ENCODE assay signal across 8 mouse cellular contexts in genomic region chr2:26300808-26301174, GRCm38 (mm10). TPM values are rescaled to one million over a fixed set of nuclear protein-coding genes. Genes with fewer than 3 reads are reported as not detected.
DNase-seq lines count a peak whose midpoint lies in the region; ATAC-seq lines count a peak whose summit lies in the region.

No protein-coding gene starts in this region.

- H3K4me3 ChIP-seq in liver, embryonic 12.5 days, result no peak overlapping the region
- H3K4me3 ChIP-seq in intestine, embryonic 15.5 days (replicated peaks), result no peak overlapping the region
- H3K4me3 ChIP-seq in midbrain, embryonic 14.5 days (replicated peaks; ENCODE audit: low read depth, low read length), result no peak overlapping the region

- peak; percentile 75 for DNase-seq in liver
- peak; percentile 87 for DNase-seq in gastrocnemius, postnatal 14 days
- DNase-seq in left cerebral cortex, postnatal 25 days (ENCODE audit: low spot score in 2 of 2), result peak; percentile 87 to 93
- peak; percentile 92 for DNase-seq in midbrain, embryonic 14.5 days
- peak; percentile 46 to 76 for DNase-seq in spleen, postnatal 14 days (ENCODE audit: low spot score in 2 of 2)

- H3K36me3 ChIP-seq in liver, embryonic 12.5 days, result no peaks in the 10 kb centered on the region
- no peaks in the 10 kb centered on the region for H3K36me3 ChIP-seq in intestine, embryonic 15.5 days
- H3K36me3 ChIP-seq in midbrain, embryonic 14.5 days (ENCODE audit: control insufficient read depth, insufficient read depth, low read length), result no peaks in the 10 kb centered on the region

- no peaks in the 10 kb centered on the region for H3K9me3 ChIP-seq in liver, embryonic 12.5 days (replicated peaks)
- H3K9me3 ChIP-seq in intestine, embryonic 15.5 days, result no peaks in the 10 kb centered on the region
- no peaks in the 10 kb centered on the region for H3K9me3 ChIP-seq in midbrain, embryonic 14.5 days (ENCODE audit: control insufficient read depth, low read length)

- H3K4me2 ChIP-seq in liver, embryonic 12.5 days, result no peak overlapping the region
- H3K4me2 ChIP-seq in intestine, embryonic 15.5 days (replicated peaks), result no peak overlapping the region
- no peak overlapping the region for H3K4me2 ChIP-seq in midbrain, embryonic 14.5 days (ENCODE audit: low read length)

- H3K27ac ChIP-seq in liver, embryonic 12.5 days, result no peak overlapping the region
- peak overlapping the region; percentile 54; the same call in 1 of the 2 replicates for H3K27ac ChIP-seq in intestine, embryonic 15.5 days
- 0 out of 2 replicates have a peak overlapping the region, but pooled peaks have one; percentile 49 for H3K27ac ChIP-seq in midbrain, embryonic 14.5 days (replicated peaks; ENCODE audit: low read depth, low read length)

- H3K9ac ChIP-seq in liver, embryonic 12.5 days, result no peak overlapping the region
- H3K9ac ChIP-seq in intestine, embryonic 15.5 days, result no peak overlapping the region
- no peak overlapping the region for H3K9ac ChIP-seq in midbrain, embryonic 14.5 days (replicated peaks; ENCODE audit: low read length)

- no peak for ATAC-seq in liver, embryonic 12.5 days
- ATAC-seq in common myeloid progenitor, adult 5-6 weeks (replicated peaks; ENCODE audit: low read depth, poor library complexity, severe bottlenecking), result peak; percentile 51
- ATAC-seq in intestine, embryonic 15.5 days, result peak; percentile 30; the same call in 1 of the 2 replicates
- ATAC-seq in midbrain, embryonic 14.5 days (ENCODE audit: low FRiP score, low TSS enrichment), result no peak

- peaks cover 9% of the 10 kb centered on the region; the same call in 1 of the 2 replicates for H3K4me1 ChIP-seq in liver, embryonic 12.5 days
- peaks cover 12% of the 10 kb centered on the region; the same call in 1 of the 2 replicates for H3K4me1 ChIP-seq in intestine, embryonic 15.5 days (replicated peaks)
- peaks cover 43% of the 10 kb centered on the region for H3K4me1 ChIP-seq in midbrain, embryonic 14.5 days (ENCODE audit: control insufficient read depth, insufficient read depth, low read length)

- WGBS in liver, embryonic 12.5 days (ENCODE audit: insufficient replicate concordance), result 3% methylated on average over 3 of the region's 3 CpGs
- 1% methylated on average over 3 of the region's 3 CpGs for WGBS in intestine, embryonic 15.5 days
- 0% methylated on average over 3 of the region's 3 CpGs for WGBS in midbrain, embryonic 14.5 days

- H3K27me3 ChIP-seq in liver, embryonic 12.5 days (replicated peaks), result peaks cover 37% of the 10 kb centered on the region
- H3K27me3 ChIP-seq in intestine, embryonic 15.5 days (replicated peaks), result 0 out of 2 replicates have a peak, but pooled peaks cover 10% of the 10 kb centered on the region
- H3K27me3 ChIP-seq in midbrain, embryonic 14.5 days (ENCODE audit: control insufficient read depth, insufficient read depth, low read length), result no peaks in the 10 kb centered on the region

- intact Hi-C loops in gastrocnemius, postnatal 14 days (cut with DNase I; ENCODE audit: low total_unique reads), result no loop called here
- intact Hi-C loops in left cerebral cortex, postnatal 25 days (cut with DNase I), result loop anchor here (2.0 to 5.0 kb wide), 2 partner anchors 52 to 267 kb away; partner anchors contain the start of gene Dnlz

RNA-seq across cellular contexts. Expression of gene Ccdc187, which starts 6.4 kb away (rescaled TPM):
- 0.01 and 0.02 TPM in 2 replicates for polyA plus RNA-seq in liver, embryonic 12.5 days (2016; fragmentation: Nextera tagmentation; extraction: Ambion mirVana)
- not detected in 2 replicates for total RNA-seq in common myeloid progenitor, adult 5-6 weeks (2017)
- total RNA-seq in gastrocnemius, postnatal 14 days (2021), result under 1 TPM; 0.04 to 0.09 TPM
- polyA plus RNA-seq in intestine, embryonic 15.5 days (2015; fragmentation: Nextera tagmentation; extraction: Ambion mirVana), result 0.36 and 0.37 TPM in 2 replicates
- total RNA-seq in left cerebral cortex, postnatal 25 days (2021), result 1 to 10 TPM in 1 of 2 experiments, under 1 TPM in 1; 0.57 to 4.3 TPM
- 0.11 and 0.20 TPM in 2 replicates for polyA plus RNA-seq in midbrain, embryonic 14.5 days (2014; fragmentation: Nextera tagmentation; extraction: Ambion mirVana)

RNA-seq across cellular contexts. Expression of gene Gpsm1, which starts 14.5 kb away (rescaled TPM):
- 8.1 and 8.6 TPM in 2 replicates for polyA plus RNA-seq in liver, embryonic 12.5 days (2016; fragmentation: Nextera tagmentation; extraction: Ambion mirVana)
- total RNA-seq in common myeloid progenitor, adult 5-6 weeks (2017), result 14.4 and 23.8 TPM in 2 replicates
- 1 to 10 TPM; 6.4 to 7.4 TPM for total RNA-seq in gastrocnemius, postnatal 14 days (2021)
- 26.7 and 26.8 TPM in 2 replicates for polyA plus RNA-seq in intestine, embryonic 15.5 days (2015; fragmentation: Nextera tagmentation; extraction: Ambion mirVana)
- 10 to 100 TPM; 48.7 to 51.4 TPM for total RNA-seq in left cerebral cortex, postnatal 25 days (2021)
- polyA plus RNA-seq in midbrain, embryonic 14.5 days (2014; fragmentation: Nextera tagmentation; extraction: Ambion mirVana), result 99.4 and 121 TPM in 2 replicates

RNA-seq across cellular contexts. Expression of gene Dnlz, which starts 51.1 kb away (rescaled TPM):
- 16.1 and 17.0 TPM in 2 replicates for polyA plus RNA-seq in liver, embryonic 12.5 days (2016; fragmentation: Nextera tagmentation; extraction: Ambion mirVana)
- 7.1 and 9.1 TPM in 2 replicates for total RNA-seq in common myeloid progenitor, adult 5-6 weeks (2017)
- 10 to 100 TPM; 17.0 to 17.6 TPM for total RNA-seq in gastrocnemius, postnatal 14 days (2021)
- 23.6 and 24.7 TPM in 2 replicates for polyA plus RNA-seq in intestine, embryonic 15.5 days (2015; fragmentation: Nextera tagmentation; extraction: Ambion mirVana)
- total RNA-seq in left cerebral cortex, postnatal 25 days (2021), result 10 to 100 TPM; 28.0 to 28.4 TPM
- polyA plus RNA-seq in midbrain, embryonic 14.5 days (2014; fragmentation: Nextera tagmentation; extraction: Ambion mirVana), result 27.9 and 28.1 TPM in 2 replicates

RNA-seq across cellular contexts. Expression of gene Card9, which starts 59.9 kb away (rescaled TPM):
- polyA plus RNA-seq in liver, embryonic 12.5 days (2016; fragmentation: Nextera tagmentation; extraction: Ambion mirVana), result 1.2 and 1.3 TPM in 2 replicates
- total RNA-seq in common myeloid progenitor, adult 5-6 weeks (2017), result 41.9 and 46.4 TPM in 2 replicates
- 1 to 10 TPM in 1 of 2 experiments, under 1 TPM in 1; 0.71 to 1.1 TPM for total RNA-seq in gastrocnemius, postnatal 14 days (2021)
- 0.79 and 0.91 TPM in 2 replicates for polyA plus RNA-seq in intestine, embryonic 15.5 days (2015; fragmentation: Nextera tagmentation; extraction: Ambion mirVana)
- total RNA-seq in left cerebral cortex, postnatal 25 days (2021), result 1 to 10 TPM; 2.6 to 3.3 TPM
- polyA plus RNA-seq in midbrain, embryonic 14.5 days (2014; fragmentation: Nextera tagmentation; extraction: Ambion mirVana), result 1.5 and 1.7 TPM in 2 replicates

Comparison
In these comparisons a context has a peak if more than half of its experiments do, and no peak if none do; other contexts are left out.
1. ATAC-seq: peak in common myeloid progenitor, adult 5-6 weeks (single experiment) and intestine, embryonic 15.5 days (single experiment); none in liver, embryonic 12.5 days (single experiment) and midbrain, embryonic 14.5 days (single experiment).
2. Peak in every context shown above with its lines, with median percentiles within 50 percentile points of each other: DNase-seq.